Mouse (Mus musculus): ENCODE measurements around the gene A430005L14Rik. TPM values are rescaled to one million over a fixed set of nuclear protein-coding genes. Genes with fewer than 3 reads are reported as not detected.

The A430005L14Rik gene
- total and polyA plus RNA-seq, 3 experiments = 26.8 to 48.9 (median 41.8) TPM

DNA sequence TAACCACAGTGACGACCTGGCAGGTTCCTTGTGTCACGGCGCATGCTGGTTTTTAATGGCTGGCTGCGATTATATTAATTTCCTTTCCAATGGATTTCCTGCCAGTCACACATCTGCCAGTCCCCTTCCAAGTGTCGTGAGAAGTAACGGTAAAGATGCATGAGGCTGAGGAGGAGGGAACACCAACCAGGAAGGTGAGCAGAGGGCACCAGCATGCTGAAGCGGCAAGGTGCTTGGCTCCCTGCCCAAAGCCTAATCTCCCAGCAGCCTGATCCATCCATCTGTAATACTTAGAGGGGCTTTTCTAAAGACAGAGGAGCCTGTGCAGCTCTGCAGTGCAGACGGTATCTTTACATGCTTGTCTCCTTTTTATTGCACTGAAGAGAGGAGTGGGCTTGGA is 1.4 kb upstream of the A430005L14Rik start:
- H3K9ac ChIP-seq (ENCODE audit: insufficient read depth, low read depth) = no peak overlapping the region

DNA sequence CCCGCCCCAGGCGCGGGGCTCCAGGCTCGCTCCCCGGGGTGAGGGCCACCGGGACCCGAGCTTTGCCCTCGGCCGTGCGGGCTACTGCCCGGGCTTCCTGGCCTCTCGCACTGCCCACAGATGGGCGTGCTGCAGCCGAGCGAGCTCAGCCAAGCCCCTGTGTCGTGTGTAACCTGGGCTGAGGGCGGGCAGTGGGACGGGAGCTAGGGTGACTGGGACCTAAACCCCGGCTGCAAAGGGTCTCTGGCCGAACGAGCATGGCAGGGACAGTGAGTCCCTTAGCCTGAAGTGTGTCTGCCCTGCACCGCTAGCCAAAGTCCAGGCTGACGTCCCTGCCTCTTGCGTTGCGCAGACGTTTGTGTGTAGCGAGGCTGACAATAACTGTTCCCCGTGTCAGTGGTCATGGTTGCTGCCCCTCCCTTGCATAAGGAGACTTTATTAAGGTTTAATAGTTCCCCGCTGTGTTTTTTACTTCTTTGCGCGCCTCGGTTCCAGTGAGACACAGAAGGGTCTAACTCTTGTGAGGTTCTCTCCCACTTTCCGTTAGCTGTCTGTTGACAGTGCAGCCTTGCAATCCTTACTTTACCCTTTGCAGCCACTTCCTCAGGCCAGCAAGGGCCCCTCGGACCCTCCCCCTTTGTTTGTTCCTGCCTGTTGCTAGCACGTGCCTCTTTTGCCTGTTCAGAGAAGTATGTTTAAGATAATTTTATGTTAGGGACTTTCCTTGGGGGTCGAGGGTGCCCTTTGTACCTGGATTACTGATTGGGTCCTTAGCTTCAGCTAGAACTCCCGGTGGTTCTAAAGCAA is 610 bp downstream of the A430005L14Rik start:
- Histone ChIP-seq H3K36me3 (replicated peaks in 1 of 2; ENCODE audit: control insufficient read depth in 1 of 2, insufficient read depth in 1 of 2, low read length in 1 of 2) (peaks cover 26 to 50% of the 10 kb centered on the region in 2 experiments), H3K27ac (ENCODE audit: insufficient read depth, low read depth) (peak overlapping the region; percentile 62), H3K27me3 (replicated peaks) (no peaks in the 10 kb centered on the region), H3K9me3 (replicated peaks; ENCODE audit: low read length) (no peaks in the 10 kb centered on the region), H3K79me2 (replicated peaks; ENCODE audit: control insufficient read depth, extremely low read depth, insufficient read depth, poor library complexity, severe bottlenecking) (no peaks in the 10 kb centered on the region), H3K4me2 (ENCODE audit: insufficient read depth, low read depth, poor library complexity, severe bottlenecking) (peak overlapping the region; percentile 53), H3K4me1 (ENCODE audit: control insufficient read depth in 1 of 2, insufficient read depth in 2 of 2) (peaks cover 5 to 28% of the 10 kb centered on the region in 2 experiments), H3K9ac (ENCODE audit: insufficient read depth, low read depth) (peak overlapping the region; percentile 55), H3K4me3 (replicated peaks in 1 of 3; ENCODE audit: low read depth in 2 of 3, low read length in 2 of 3, poor library complexity in 1 of 3) (peak overlapping the region; percentile 83 to 91 (median 83))
- dilution Hi-C loops (cut with MboI; ENCODE audit: extremely low pct_ligation_motif_present, extremely low pct_unique_long_range_greater_than_20kb, low sequenced_read_pairs) = no loop called here
- peak; percentile 28 for DNase-seq (ENCODE audit: extremely low read depth)
- in situ Hi-C loops (cut with MboI; ENCODE audit: low pct_ligation_motif_present, low pct_unique_long_range_greater_than_20kb, low sequenced_read_pairs) = no loop called here
- TF ChIP-seq ZC3H11A (IDR thresholded peaks at IDR 0.05; ENCODE audit: low read depth, low read length) = no peak
- 0 out of 2 replicates have a peak, but pooled peaks have one; percentile 8 for TF ChIP-seq NRF1 (IDR thresholded peaks at IDR 0.05; ENCODE audit: low read depth, low read length)
- TF ChIP-seq UBTF (IDR thresholded peaks at IDR 0.05; ENCODE audit: low read depth, low read length) = no peak
- no peak for TF ChIP-seq RCOR1 (conservative IDR thresholded peaks at IDR 0.05; ENCODE audit: low read depth, low read length)
- TF ChIP-seq ELF1 (IDR thresholded peaks at IDR 0.05; ENCODE audit: low read depth, low read length) = 0 out of 2 replicates have a peak, but pooled peaks have one; percentile 10
- TF ChIP-seq SIN3A (IDR thresholded peaks at IDR 0.05; ENCODE audit: low read length) = peak; percentile 80
- peak; percentile 47; the same call in 1 of the 2 replicates for TF ChIP-seq CHD1 (IDR thresholded peaks at IDR 0.05; ENCODE audit: low read depth, low read length)
- TF ChIP-seq TBP (conservative IDR thresholded peaks at IDR 0.05; ENCODE audit: low read depth, low read length) = no peak
- peak; percentile 6; the same call in 1 of the 2 replicates for TF ChIP-seq ETS1 (conservative IDR thresholded peaks at IDR 0.05; ENCODE audit: low read depth, low read length)
- peak; percentile 89 for TF ChIP-seq BHLHE40 (IDR thresholded peaks at IDR 0.05; ENCODE audit: low read depth, low read length)
- TF ChIP-seq POLR2A (IDR thresholded peaks at IDR 0.05; ENCODE audit: low read depth, low read length) = peak; percentile 38; the same call in 1 of the 2 replicates
- TF ChIP-seq MXI1 (IDR thresholded peaks at IDR 0.05; ENCODE audit: low read depth, low read length) = 0 out of 2 replicates have a peak, but pooled peaks have one; percentile 24
- 0 out of 2 replicates have a peak, but pooled peaks have one; percentile 17 for TF ChIP-seq MYC (IDR thresholded peaks at IDR 0.05; ENCODE audit: low read depth, low read length)

More for the DNA sequence above, 1.4 kb upstream of the A430005L14Rik start:
- no peak for TF ChIP-seq TBP (conservative IDR thresholded peaks at IDR 0.05; ENCODE audit: low read depth, low read length)
- no peak for TF ChIP-seq JUND (conservative IDR thresholded peaks at IDR 0.05; ENCODE audit: low read depth, low read length)
- no peak for TF ChIP-seq MAFK (IDR thresholded peaks at IDR 0.05; ENCODE audit: insufficient replicate concordance, low read length)
- no peak for TF ChIP-seq USF2 (conservative IDR thresholded peaks at IDR 0.05; ENCODE audit: low read depth, low read length)
- TF ChIP-seq PAX5 (IDR thresholded peaks at IDR 0.05; ENCODE audit: low read length) = no peak
- TF ChIP-seq RAD21 (IDR thresholded peaks at IDR 0.05; ENCODE audit: low read depth, low read length) = no peak
- TF ChIP-seq ETS1 (conservative IDR thresholded peaks at IDR 0.05; ENCODE audit: low read depth, low read length) = no peak
- no peak for TF ChIP-seq ZC3H11A (IDR thresholded peaks at IDR 0.05; ENCODE audit: low read depth, low read length)
- no peak for TF ChIP-seq HCFC1 (IDR thresholded peaks at IDR 0.05; ENCODE audit: low read depth, low read length)
- TF ChIP-seq ZNF384 (IDR thresholded peaks at IDR 0.05; ENCODE audit: low read depth, low read length) = no peak
- TF ChIP-seq BHLHE40 (IDR thresholded peaks at IDR 0.05; ENCODE audit: low read depth, low read length) = no peak
- no peak for TF ChIP-seq EP300 (IDR thresholded peaks at IDR 0.05; ENCODE audit: low read length)
- TF ChIP-seq USF1 (IDR thresholded peaks at IDR 0.05; ENCODE audit: low read depth, low read length) = no peak
- TF ChIP-seq ZMIZ1 (IDR thresholded peaks at IDR 0.05; ENCODE audit: low read depth, low read length) = no peak
- TF ChIP-seq IRF4 (IDR thresholded peaks at IDR 0.05; ENCODE audit: low read depth, low read length) = no peak
- no peak for TF ChIP-seq MXI1 (IDR thresholded peaks at IDR 0.05; ENCODE audit: low read depth, low read length)
- TF ChIP-seq GABPA (IDR thresholded peaks at IDR 0.05; ENCODE audit: insufficient replicate concordance, low read depth, low read length) = no peak
- Histone ChIP-seq H3K27me3 (replicated peaks) (no peaks in the 10 kb centered on the region), H3K27ac (ENCODE audit: insufficient read depth, low read depth) (no peak overlapping the region), H3K9me3 (replicated peaks; ENCODE audit: low read length) (no peaks in the 10 kb centered on the region), H3K36me3 (replicated peaks in 1 of 2; ENCODE audit: control insufficient read depth in 1 of 2, insufficient read depth in 1 of 2, low read length in 1 of 2) (peaks cover 12 to 38% of the 10 kb centered on the region in 2 experiments), H3K4me3 (replicated peaks in 1 of 3; ENCODE audit: low read depth in 2 of 3, low read length in 2 of 3, poor library complexity in 1 of 3) (no peak overlapping the region), H3K4me2 (ENCODE audit: insufficient read depth, low read depth, poor library complexity, severe bottlenecking) (no peak overlapping the region), H3K4me1 (ENCODE audit: control insufficient read depth in 1 of 2, insufficient read depth in 2 of 2) (peaks cover 8 to 42% of the 10 kb centered on the region in 2 experiments), H3K79me2 (replicated peaks; ENCODE audit: control insufficient read depth, extremely low read depth, insufficient read depth, poor library complexity, severe bottlenecking) (no peaks in the 10 kb centered on the region)
- in situ Hi-C loops (cut with MboI; ENCODE audit: low pct_ligation_motif_present, low pct_unique_long_range_greater_than_20kb, low sequenced_read_pairs) = no loop called here
- DNase-seq (ENCODE audit: extremely low read depth) = no peak
- dilution Hi-C loops (cut with MboI; ENCODE audit: extremely low pct_ligation_motif_present, extremely low pct_unique_long_range_greater_than_20kb, low sequenced_read_pairs) = no loop called here

All from CH12.LX (cell line).